Mouse (Mus musculus): Measurements from ENCODE around the gene Timm10.

- TF ChIP-seq EP300 (IDR thresholded peaks at IDR 0.05; ENCODE audit: low read depth in 1 of 2, low read length in 2 of 2) = peak; percentile 66 to 72
- TF ChIP-seq ZC3H11A (IDR thresholded peaks at IDR 0.05; ENCODE audit: low read depth, low read length) = peak; percentile 46
- peak; percentile 94 to 99 (median 96) for TF ChIP-seq CTCF (IDR thresholded peaks at IDR 0.05 in 2 of 3, conservative IDR thresholded peaks at IDR 0.05 in 1 of 3; ENCODE audit: control insufficient read depth in 1 of 3, insufficient read depth in 1 of 3, low read depth in 2 of 3, low read length in 3 of 3, poor library complexity in 1 of 3, severe bottlenecking in 1 of 3)
- peak; percentile 65 for TF ChIP-seq TCF12 (IDR thresholded peaks at IDR 0.05; ENCODE audit: low read depth, low read length)
- peak; percentile 50; the same call in 1 of the 2 replicates for TF ChIP-seq MAX (IDR thresholded peaks at IDR 0.05; ENCODE audit: low read length)
- no peak for TF ChIP-seq E2F4 (IDR thresholded peaks at IDR 0.05; ENCODE audit: borderline replicate concordance, low read depth, low read length)
- peak; percentile 45; the same call in 1 of the 2 replicates for TF ChIP-seq TBP (IDR thresholded peaks at IDR 0.05; ENCODE audit: low read depth, low read length)
- TF ChIP-seq POLR2A (IDR thresholded peaks at IDR 0.05; ENCODE audit: control insufficient read depth in 1 of 2, insufficient read depth in 1 of 2, low read depth in 1 of 2, low read length in 2 of 2, poor library complexity in 1 of 2) = no peak; a peak in 1 of 4 replicates
- peak; percentile 64 for TF ChIP-seq CHD1 (IDR thresholded peaks at IDR 0.05; ENCODE audit: low read depth, low read length)
Observed at GRCm38 (mm10) chr2:84868521-84868943, 41.7 kb downstream of the Timm10 start.
